Mouse (Mus musculus) megakaryocyte, adult 5-6 weeks (primary cell): Measurements from ENCODE around the gene Actn4. TPM values are rescaled to one million over a fixed set of nuclear protein-coding genes. Genes with fewer than 3 reads are reported as not detected.

ENCODE experiments used
- ATAC-seq: 2 replicates; pipeline ENCODE4 v1.8.0; 2016; ENCODE audit warnings: mild to moderate bottlenecking, inconsistent platforms; ENCODE audit not compliant: poor library complexity, severe bottlenecking
- total RNA-seq, 2 experiments: library from RNA; stranded (forward) in 1 of 2; stranded (reverse) in 1 of 2; fragments of 153-499, 151-499 nt in 1 of 2; fragments of 221-1000, 200-1000 nt in 1 of 2; gene quantifications; 2 replicates each; pipeline versions ENCODE4 v1.2.3 to v1.2.4; 2015 to 2017

The Actn4 gene
- total RNA-seq, 2 experiments from 2014 or later = 44.7 to 87.8 TPM

DNA sequence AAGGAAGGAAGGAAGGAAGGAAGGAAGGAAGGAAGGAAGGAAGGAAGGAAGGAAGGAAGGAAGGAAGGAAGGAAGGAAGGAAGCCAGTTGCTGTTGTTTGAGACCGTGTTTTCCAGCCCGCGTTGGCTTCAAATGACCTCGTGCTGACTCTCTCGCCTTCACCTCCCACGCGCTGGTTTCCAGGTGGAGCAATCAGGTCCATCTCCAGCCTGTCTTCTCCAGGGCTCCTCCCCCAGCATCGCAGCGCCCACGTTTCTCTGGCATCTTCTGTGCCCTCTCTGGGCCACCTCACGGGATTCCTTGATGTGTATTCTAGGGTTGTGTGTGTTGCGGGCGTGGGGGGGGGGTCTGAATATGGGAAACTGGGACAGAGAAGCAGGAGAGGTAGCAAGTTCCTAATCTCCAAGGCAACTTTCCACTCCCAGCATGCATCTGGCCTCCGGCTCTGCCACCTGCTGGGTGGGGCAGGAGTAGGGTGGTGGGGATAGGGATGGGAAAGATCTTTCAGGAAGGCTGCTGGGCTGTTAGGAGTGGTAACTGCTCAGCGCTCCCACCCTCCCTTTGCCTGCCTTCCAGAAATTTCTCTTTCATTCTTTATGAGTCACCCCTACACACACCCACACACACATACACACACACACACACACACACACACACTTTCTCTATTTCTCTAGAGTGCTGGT lies 99.2 kb downstream of the Actn4 start:
- ATAC-seq = no peak

DNA sequence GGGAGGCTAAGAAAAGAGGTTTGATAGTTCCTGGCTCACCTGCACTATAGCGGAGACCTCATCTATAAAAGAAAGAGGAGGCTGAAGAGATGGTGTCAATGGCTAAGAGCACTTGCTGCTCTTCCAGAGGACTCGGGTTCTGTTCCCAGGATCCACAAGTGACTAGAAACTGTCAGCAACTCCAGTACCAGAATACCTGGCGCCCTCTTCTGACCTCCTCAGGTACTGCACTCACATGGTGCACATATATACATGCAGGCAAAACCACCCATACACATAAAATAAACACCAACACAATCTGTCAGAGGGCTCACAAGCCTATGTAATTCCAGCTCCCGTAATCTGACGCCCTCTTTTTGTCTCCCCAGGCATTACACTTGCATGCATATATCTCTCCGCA lies 101.2 kb downstream of the Actn4 start:
- ATAC-seq = no peak

DNA sequence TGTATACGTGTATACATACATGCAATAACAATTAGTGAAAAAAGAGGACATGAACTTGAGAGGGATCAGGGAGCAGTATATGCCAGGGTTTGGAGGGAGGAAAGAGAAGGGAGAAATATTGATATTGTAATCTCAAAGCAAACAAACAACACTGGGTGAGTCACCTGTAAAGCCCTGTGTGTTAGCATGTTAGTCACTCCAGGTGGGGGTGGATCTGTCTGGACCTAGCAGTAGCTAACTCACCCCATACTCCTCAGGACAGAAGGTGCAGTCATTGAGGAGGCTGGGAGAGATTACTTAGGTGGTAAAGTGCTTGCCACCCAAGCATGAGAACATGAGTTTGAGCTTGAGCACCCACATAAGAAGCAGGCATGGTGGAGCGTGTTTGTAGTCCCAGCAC lies 102.2 kb downstream of the Actn4 start:
- no peak for ATAC-seq

GRCm38 (mm10) chr7:28850642-28851041 lies 111.5 kb downstream of the Actn4 start:
- no peak for ATAC-seq

GRCm38 (mm10) chr7:28849700-28850236 lies 112.4 kb downstream of the Actn4 start:
- ATAC-seq = no peak

- ATAC-seq = no peak
Measured at GRCm38 (mm10) chr7:28847273-28847672, 114.9 kb downstream of the Actn4 start.

Other genes with a start within 250 kb of the Actn4 start
- 1.1 and 1.2 TPM in 2 replicates for gene Fbxo17, start 245.5 kb downstream of the Actn4 start, total RNA-seq (2015)
- gene Fbxo17, start 245.5 kb downstream of the Actn4 start, total RNA-seq (2017) = 0.26 and 0.77 TPM in 2 replicates
- 67.6 and 79.2 TPM in 2 replicates for gene Mrps12, start 220.5 kb downstream of the Actn4 start, total RNA-seq (2015)
- 29.1 and 32.0 TPM in 2 replicates for gene Mrps12, start 220.5 kb downstream of the Actn4 start, total RNA-seq (2017)
- 4.8 and 4.9 TPM in 2 replicates for gene Sars2, start 220.3 kb downstream of the Actn4 start, total RNA-seq (2015)
- gene Sars2, start 220.3 kb downstream of the Actn4 start, total RNA-seq (2017) = 5.6 and 6.9 TPM in 2 replicates
- gene Ccer2, start 206.2 kb downstream of the Actn4 start, total RNA-seq (2015) = not detected in 2 replicates
- not detected in 2 replicates for gene Ccer2, start 206.2 kb downstream of the Actn4 start, total RNA-seq (2017)
- gene Sirt2, start 195.6 kb downstream of the Actn4 start, total RNA-seq (2015) = 70.0 and 73.0 TPM in 2 replicates
- gene Sirt2, start 195.6 kb downstream of the Actn4 start, total RNA-seq (2017) = 28.0 and 36.7 TPM in 2 replicates
- gene Nfkbib, start 194.8 kb downstream of the Actn4 start, total RNA-seq (2015) = 15.5 and 19.5 TPM in 2 replicates
- 13.3 and 15.6 TPM in 2 replicates for gene Nfkbib, start 194.8 kb downstream of the Actn4 start, total RNA-seq (2017)
- gene Rinl, start 173.4 kb downstream of the Actn4 start, total RNA-seq (2015) = 64.9 and 68.8 TPM in 2 replicates
- gene Rinl, start 173.4 kb downstream of the Actn4 start, total RNA-seq (2017) = 62.6 and 71.5 TPM in 2 replicates
- 275 and 307 TPM in 2 replicates for gene Hnrnpl, start 153.8 kb downstream of the Actn4 start, total RNA-seq (2015)
- gene Hnrnpl, start 153.8 kb downstream of the Actn4 start, total RNA-seq (2017) = 187 and 291 TPM in 2 replicates
- 119 TPM in 2 replicates for gene Ech1, start 137.1 kb downstream of the Actn4 start, total RNA-seq (2015)
- gene Ech1, start 137.1 kb downstream of the Actn4 start, total RNA-seq (2017) = 78.8 and 82.8 TPM in 2 replicates
- 3.1 and 13.4 TPM in 2 replicates for gene Lgals4, start 128.5 kb downstream of the Actn4 start, total RNA-seq (2015)
- gene Lgals4, start 128.5 kb downstream of the Actn4 start, total RNA-seq (2017) = 5.2 and 5.9 TPM in 2 replicates
- not detected in 2 replicates for gene Lgals7, start 98.5 kb downstream of the Actn4 start, total RNA-seq (2015)
- not detected in 2 replicates for gene Lgals7, start 98.5 kb downstream of the Actn4 start, total RNA-seq (2017)
- gene Capn12, start 80.9 kb downstream of the Actn4 start, total RNA-seq (2015) = not detected in 2 replicates
- gene Capn12, start 80.9 kb downstream of the Actn4 start, total RNA-seq (2017) = not detected in 2 replicates
- 216 and 241 TPM in 2 replicates for gene Eif3k, start 19.5 kb upstream of the Actn4 start, total RNA-seq (2015)
- gene Eif3k, start 19.5 kb upstream of the Actn4 start, total RNA-seq (2017) = 340 and 348 TPM in 2 replicates
- 53.8 and 54.4 TPM in 2 replicates for gene Map4k1, start 19.7 kb upstream of the Actn4 start, total RNA-seq (2015)
- gene Map4k1, start 19.7 kb upstream of the Actn4 start, total RNA-seq (2017) = 44.2 and 60.4 TPM in 2 replicates
- 0.52 and 0.78 TPM in 2 replicates for gene Ryr1, start 162.8 kb upstream of the Actn4 start, total RNA-seq (2015)
- gene Ryr1, start 162.8 kb upstream of the Actn4 start, total RNA-seq (2017) = 0.69 and 0.92 TPM in 2 replicates
- 75.1 and 80.4 TPM in 2 replicates for gene Rasgrp4, start 172.5 kb upstream of the Actn4 start, total RNA-seq (2015)
- gene Rasgrp4, start 172.5 kb upstream of the Actn4 start, total RNA-seq (2017) = 25.6 and 58.0 TPM in 2 replicates
- 26.5 and 26.7 TPM in 2 replicates for gene Fam98c, start 193.9 kb upstream of the Actn4 start, total RNA-seq (2015)
- 24.0 and 24.2 TPM in 2 replicates for gene Fam98c, start 193.9 kb upstream of the Actn4 start, total RNA-seq (2017)
- gene Ggn, start 207.9 kb upstream of the Actn4 start, total RNA-seq (2015) = 0.80 and 0.91 TPM in 2 replicates
- 0.29 and 0.81 TPM in 2 replicates for gene Ggn, start 207.9 kb upstream of the Actn4 start, total RNA-seq (2017)
- gene Spred3, start 208.1 kb upstream of the Actn4 start, total RNA-seq (2015) = 0.66 and 1.3 TPM in 2 replicates
- gene Spred3, start 208.1 kb upstream of the Actn4 start, total RNA-seq (2017) = 0.77 and 0.94 TPM in 2 replicates
- gene Psmd8, start 218.4 kb upstream of the Actn4 start, total RNA-seq (2015) = 204 and 215 TPM in 2 replicates
- 191 and 207 TPM in 2 replicates for gene Psmd8, start 218.4 kb upstream of the Actn4 start, total RNA-seq (2017)